Mouse (Mus musculus): Measurements from ENCODE around the gene Cacna2d2.
A peak's percentile ranks its signal among the peaks of the same experiment; 100 is the strongest.
"Not testable (repeated sequence)": the region's sequence is repeated elsewhere in the genome, so short reads cannot be mapped to it uniquely, and the experiment has no call there.

The Cacna2d2 gene

DNA sequence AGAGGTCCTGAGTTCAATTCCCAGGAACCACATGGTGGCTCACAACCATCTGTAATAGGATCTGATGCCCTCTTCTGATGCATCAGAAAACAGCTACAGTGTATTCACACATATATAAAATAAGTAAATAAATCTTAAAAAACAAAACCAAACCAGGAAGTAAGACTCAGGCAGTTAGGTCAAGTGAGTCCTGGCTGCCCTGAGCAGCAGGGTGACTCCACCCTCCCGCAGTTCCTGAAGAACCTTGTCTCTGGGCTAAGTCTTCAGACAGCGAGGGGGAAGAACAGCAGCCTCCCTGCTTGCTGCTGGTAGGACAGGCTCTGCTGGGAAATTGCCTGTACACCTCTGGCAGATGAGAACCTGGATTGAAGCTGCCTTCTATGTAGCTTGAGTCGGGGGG, 156.9 kb downstream of the Cacna2d2 start:
- no peak for DNase-seq (ENCODE audit: low spot score)

- peak; percentile 90 for DNase-seq (ENCODE audit: low spot score)
Measured at GRCm38 (mm10) chr9:107563029-107563581, 163.7 kb downstream of the Cacna2d2 start, which contains the start of gene Tusc2. TSS of gene Tusc2 (plus strand) at chr9:107563255.

- not testable (repeated sequence) for DNase-seq (ENCODE audit: low spot score)
Measured at GRCm38 (mm10) chr9:107565556-107565955, 166.1 kb downstream of the Cacna2d2 start.

- peak; percentile 80 for DNase-seq (ENCODE audit: low spot score)
Measured at GRCm38 (mm10) chr9:107566041-107566709, 166.8 kb downstream of the Cacna2d2 start.

DNA sequence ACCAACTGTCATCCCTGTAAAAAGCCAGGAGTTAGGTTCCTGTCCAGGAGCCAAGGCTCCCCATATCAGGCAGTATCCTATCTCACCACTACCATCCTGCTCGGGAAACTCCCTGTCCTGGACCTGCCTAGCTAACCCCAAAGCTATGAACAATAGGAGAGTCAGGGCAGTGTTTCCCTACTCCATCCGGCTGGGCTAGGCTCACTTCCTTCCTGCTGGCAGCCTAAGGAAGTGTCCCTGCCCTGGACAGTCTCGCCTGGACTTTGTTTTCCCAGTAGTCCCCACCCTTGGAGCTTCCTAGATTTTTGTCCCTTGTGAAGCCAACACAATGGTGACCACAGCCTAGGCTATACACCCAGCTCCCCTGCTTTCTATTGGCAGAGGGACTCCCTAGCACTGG, 167.4 kb downstream of the Cacna2d2 start:
- DNase-seq (ENCODE audit: low spot score) = no peak

DNA sequence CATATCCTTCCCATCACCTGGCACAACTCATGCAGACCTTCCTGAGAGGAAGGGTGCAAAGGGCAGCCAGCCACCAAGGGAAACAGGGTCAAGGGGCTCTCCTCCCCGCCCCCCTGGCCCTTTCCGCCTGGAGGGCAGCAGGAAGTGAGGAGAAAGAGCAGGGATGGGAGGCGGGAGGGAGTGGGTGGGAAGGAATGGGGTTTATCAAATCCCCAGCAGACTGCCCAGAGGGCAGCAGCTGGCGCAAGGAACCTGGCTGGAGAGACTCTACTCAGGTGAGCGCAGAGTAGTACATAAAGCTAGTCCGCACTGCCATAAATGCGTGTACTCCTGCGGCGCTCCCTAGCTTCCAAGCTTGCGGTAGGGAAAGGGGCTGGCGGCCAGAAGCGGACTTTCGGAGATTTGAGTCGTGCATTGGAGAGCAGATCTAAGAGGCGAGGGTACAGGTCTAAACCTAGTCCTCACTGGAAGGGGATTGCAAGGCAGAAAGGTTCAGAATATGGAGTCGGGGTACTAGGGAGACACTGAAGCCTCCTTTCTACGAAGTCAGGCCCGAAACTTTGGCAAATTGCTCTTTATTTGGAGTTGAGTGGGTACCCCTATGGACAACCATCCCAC, 168.4 kb downstream of the Cacna2d2 start, which contains the start of gene Hyal2:
Gene Hyal2, plus strand, starts transcription at position 244 of the 618 bp plus-strand sequence.
- no peak for DNase-seq (ENCODE audit: low spot score)

DNA sequence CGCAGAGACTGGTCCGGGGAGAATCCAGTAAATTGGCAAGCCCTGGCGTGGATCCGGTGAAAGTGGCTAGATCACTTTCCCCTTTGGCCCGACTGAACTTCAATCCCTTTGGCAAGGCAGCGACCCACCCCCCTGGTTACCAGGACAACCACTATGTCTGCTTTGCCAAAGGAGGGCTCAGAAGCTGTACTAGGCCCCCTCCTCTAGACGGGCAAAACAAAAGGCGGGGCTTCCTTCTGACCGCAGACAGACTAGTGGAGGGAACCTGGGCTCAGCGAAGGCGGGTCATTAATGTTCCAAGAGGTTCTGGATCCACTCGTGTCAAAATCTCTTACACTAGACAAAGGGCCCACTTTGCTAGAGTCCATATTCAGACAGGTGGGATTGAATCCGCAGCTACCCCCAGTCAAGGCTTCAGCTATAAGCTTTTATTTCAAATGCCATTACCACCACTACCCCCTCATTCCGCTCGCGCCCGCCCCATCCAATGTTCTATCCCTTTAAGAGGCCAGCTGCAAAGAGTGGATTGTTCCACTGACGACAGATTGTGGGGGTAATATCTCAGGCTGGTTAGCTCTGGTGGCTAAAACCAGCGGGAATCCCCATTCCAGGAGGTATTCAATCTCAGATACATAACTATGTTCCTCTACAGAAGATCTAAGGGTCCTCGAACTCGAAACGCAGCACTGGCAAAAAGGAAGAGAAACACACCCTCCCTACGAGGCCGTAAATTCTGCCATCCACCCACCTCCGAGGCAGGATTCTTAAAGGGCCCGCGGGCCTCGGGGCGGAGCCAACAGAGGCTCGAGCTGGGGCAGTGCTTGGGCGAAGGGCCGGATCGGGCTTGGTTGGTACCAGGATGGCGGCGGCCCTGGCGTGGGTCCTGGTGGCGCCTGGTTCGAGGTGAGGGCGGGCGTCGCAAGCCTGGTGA, 169.2 kb downstream of the Cacna2d2 start:
- DNase-seq (ENCODE audit: low spot score) = peak; percentile 87

DNA sequence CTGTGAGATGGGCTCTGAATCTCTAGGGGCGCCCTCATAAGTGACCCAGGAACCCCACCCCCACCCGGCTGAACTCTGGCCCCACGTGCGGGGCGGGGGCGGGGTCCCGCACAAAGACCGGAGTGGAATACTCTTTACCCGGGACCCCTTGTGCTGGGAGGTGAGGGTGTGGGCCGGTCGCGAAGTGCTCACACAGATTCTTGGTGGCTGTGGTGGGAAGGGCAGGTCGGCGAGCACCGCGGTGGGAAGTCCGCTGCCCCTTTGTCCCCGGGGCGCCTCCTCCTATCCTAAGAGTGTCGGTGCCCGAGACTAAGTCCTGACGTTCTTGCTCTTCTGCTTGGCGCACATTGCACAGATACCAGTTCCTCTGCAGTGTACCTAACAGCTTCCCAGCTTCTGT, 169.9 kb downstream of the Cacna2d2 start:
- DNase-seq (ENCODE audit: low spot score) = no peak

GRCm38 (mm10) chr9:107570016-107570415, 170.6 kb downstream of the Cacna2d2 start:
- no peak for DNase-seq (ENCODE audit: low spot score)

DNA sequence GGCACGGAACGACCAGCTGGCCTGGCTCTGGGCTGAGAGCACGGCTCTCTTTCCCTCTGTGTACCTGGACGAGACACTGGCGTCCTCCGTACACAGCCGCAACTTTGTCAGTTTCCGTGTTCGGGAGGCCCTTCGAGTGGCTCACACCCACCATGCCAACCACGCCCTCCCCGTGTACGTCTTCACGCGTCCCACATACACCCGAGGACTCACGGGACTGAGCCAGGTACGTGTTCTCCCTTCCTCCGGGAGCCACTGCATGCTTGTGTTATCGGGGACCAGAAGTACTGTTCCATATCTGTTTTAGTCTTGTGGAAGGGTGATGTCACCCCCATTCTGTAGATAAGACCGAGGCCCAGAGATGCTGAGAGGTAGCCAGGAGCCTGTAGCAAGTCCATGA, 171.4 kb downstream of the Cacna2d2 start:
- DNase-seq (ENCODE audit: low spot score) = no peak

- DNase-seq (ENCODE audit: low spot score) = no peak
Measured at GRCm38 (mm10) chr9:107571534-107572326, 172.3 kb downstream of the Cacna2d2 start.

- DNase-seq (ENCODE audit: low spot score) = no peak
Measured at GRCm38 (mm10) chr9:107572327-107572662, 172.9 kb downstream of the Cacna2d2 start.

DNA sequence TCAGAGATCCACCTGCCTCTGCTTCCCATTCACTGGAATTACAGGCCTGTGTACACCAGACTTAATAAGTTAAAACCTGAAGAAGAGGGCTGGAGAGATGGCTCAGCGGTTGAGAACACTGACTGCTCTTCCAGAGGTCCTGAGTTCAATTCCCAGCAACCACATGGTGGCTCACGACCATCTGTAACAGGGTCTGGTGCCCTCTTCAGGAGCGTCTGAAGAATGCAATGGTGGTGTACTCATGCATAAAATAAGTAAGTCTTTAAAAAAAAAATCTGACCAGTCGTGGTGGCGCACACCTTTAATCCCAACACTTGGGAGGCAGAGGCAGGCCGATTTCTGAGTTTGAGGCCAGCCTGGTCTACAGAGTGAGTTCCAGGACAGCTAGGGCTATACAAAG, 174.4 kb downstream of the Cacna2d2 start:
- not testable (repeated sequence) for DNase-seq (ENCODE audit: low spot score)

DNA sequence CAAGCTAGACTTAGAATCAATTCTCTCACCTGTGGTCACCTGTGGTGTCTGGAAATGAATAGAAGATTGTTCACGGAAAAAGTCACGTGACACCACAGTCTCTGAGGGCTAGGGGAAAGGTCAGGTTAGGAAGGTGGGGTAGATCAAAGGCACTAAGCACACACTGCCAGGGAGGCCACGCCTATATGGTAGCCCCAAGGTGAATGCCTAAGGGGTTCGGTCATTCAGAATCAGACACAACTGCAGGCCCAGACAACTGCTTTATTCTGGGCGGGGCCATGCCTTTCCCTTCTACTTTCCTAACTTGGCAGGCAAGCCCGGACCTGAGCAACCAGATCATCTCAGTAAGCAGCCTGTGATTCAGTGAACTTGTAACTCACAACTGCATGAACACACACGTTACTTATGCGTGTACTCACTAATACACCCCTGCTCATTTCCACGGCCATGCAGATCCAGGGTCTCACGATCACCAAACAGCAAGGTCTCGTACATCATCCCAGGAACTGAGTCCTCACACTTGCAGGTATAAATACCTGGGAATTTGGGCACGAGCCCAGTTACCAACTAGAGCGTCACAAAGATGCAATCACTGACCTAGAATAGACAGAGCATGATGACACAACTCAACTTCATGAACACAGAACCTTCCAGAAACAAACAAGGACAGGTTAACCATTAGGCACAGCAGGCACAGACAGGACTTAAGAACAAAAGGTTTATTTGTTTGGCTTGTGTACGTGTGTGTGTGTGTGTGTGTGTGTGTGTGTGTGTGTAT, 176.4 kb downstream of the Cacna2d2 start:
- no peak for DNase-seq (ENCODE audit: low spot score)

- peak; percentile 85 for DNase-seq (ENCODE audit: low spot score)
Measured at GRCm38 (mm10) chr9:107576357-107577107, 177.1 kb downstream of the Cacna2d2 start, which contains the start of gene Hyal1. TSS of gene Hyal1 (plus strand) at chr9:107576927.

DNA sequence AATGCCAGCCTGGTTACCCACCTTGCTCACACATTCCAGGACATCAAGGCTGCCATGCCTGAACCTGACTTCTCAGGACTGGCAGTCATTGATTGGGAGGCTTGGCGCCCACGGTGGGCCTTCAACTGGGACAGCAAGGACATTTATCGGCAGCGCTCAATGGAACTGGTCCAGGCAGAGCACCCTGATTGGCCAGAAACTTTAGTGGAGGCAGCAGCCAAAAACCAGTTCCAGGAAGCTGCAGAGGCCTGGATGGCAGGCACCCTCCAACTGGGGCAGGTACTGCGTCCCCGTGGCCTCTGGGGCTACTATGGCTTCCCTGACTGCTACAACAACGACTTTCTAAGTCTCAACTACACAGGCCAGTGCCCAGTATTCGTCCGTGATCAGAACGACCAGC, 178.5 kb downstream of the Cacna2d2 start:
- DNase-seq (ENCODE audit: low spot score) = no peak

DNA sequence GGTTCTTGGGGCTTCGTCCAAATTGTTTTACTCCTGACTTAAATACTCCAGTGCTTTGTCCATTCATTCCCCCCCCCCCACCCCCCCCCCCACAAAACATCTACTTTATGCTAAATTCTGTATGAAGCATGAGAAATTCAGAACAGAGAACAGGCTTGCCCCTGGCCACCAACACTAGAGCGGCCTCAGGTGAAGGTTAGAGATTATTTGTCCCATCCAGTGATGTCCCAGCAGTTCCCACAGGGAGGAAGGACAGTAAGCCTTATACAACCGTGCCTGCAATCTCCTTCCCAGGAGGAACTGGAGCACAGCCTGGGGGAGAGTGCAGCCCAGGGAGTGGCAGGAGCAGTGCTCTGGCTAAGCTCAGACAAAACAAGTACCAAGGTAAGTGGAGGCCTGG, 179.2 kb downstream of the Cacna2d2 start, which contains the start of gene Naa80:
Gene Naa80, plus strand, starts transcription at position 301 of the 400 bp plus-strand sequence.
- DNase-seq (ENCODE audit: low spot score) = no peak
